Mouse (Mus musculus) heart, embryonic 16.5 days (tissue): ENCODE measurements around the gene Tmtc1. TPM values are rescaled to one million over a fixed set of nuclear protein-coding genes. Genes with fewer than 3 reads are reported as not detected.

Experiments
- ATAC-seq: fragments of 200-750 bp; cut with Nextera tagmentation; replicated peaks from 2 replicates; pipeline ENCODE4 v1.8.0; 2017; ENCODE audit warnings: moderate number of reproducible peaks; ENCODE audit not compliant: insufficient read depth, low FRiP score; ENCODE audit errors: extremely low read depth
- H3K27ac ChIP-seq: fragments of 300-500 bp; sonication (generic); 2 replicates; pipeline ENCODE4 v1.5.1; 2014; ENCODE audit warnings: mild to moderate bottlenecking, low read length, control low read depth, moderate library complexity
- H3K27me3 ChIP-seq: fragments of 300-500 bp; sonication (generic); 2 replicates; pipeline ENCODE4 v1.6.1; 2014; ENCODE audit warnings: low read length, mixed read lengths; ENCODE audit not compliant: control insufficient read depth, insufficient read depth
- H3K36me3 ChIP-seq: fragments of 300-500 bp; sonication (generic); 2 replicates; pipeline ENCODE4 v1.6.1; 2014; ENCODE audit not compliant: control insufficient read depth, insufficient read depth
- H3K4me1 ChIP-seq: fragments of 300-500 bp; sonication (generic); 2 replicates; pipeline ENCODE4 v1.6.1; 2014; ENCODE audit warnings: low read length, mixed read lengths; ENCODE audit not compliant: control insufficient read depth, insufficient read depth
- H3K4me2 ChIP-seq: fragments of 300-500 bp; sonication (generic); 2 replicates; pipeline ENCODE4 v1.6.1; 2014; ENCODE audit warnings: low read depth, mild to moderate bottlenecking, control low read depth, low read length
- H3K4me3 ChIP-seq: fragments of 300-500 bp; sonication (generic); 2 replicates; pipeline ENCODE4 v1.5.1; 2014; ENCODE audit warnings: mild to moderate bottlenecking, control low read depth, low read length
- H3K9ac ChIP-seq: fragments of 300-500 bp; sonication (generic); 2 replicates; pipeline ENCODE4 v1.6.1; 2014; ENCODE audit warnings: low read length, control low read depth
- H3K9me3 ChIP-seq: fragments of 300-500 bp; sonication (generic); replicated peaks from 2 replicates; pipeline ENCODE4 v1.6.1; 2016; ENCODE audit warnings: low read length; ENCODE audit not compliant: control insufficient read depth
- WGBS: fragments of 180-500 bp; shearing (Covaris S2); extraction: QIAGEN DNeasy Blood & Tissue Kit; methylation state at CpG from one replicate; pipeline ENCODE4 v1.1.7; 2014; 5-methylcytosine and 5-hydroxymethylcytosine counted together
- polyA plus RNA-seq: library from polyadenylated mRNA; unstranded; fragments of >200 nt; fragmentation: Nextera tagmentation; extraction: Ambion mirVana; gene quantifications from 2 replicates; pipeline ENCODE4 v1.2.1, GENCODE M21; 2015

The Tmtc1 gene
- polyA plus RNA-seq, 1 experiment from 2014 or later, result 1.7 TPM

- Histone ChIP-seq H3K4me2 (no peak overlapping the region), H3K4me3 (no peak overlapping the region), H3K9ac (no peak overlapping the region), H3K4me1 (no peaks in the 10 kb centered on the region; the same call in 1 of the 2 replicates), H3K9me3 (no peaks in the 10 kb centered on the region), H3K27ac (no peak overlapping the region), H3K27me3 (no peaks in the 10 kb centered on the region), H3K36me3 (no peaks in the 10 kb centered on the region)
- ATAC-seq, result no peak
Observed at GRCm38 (mm10) chr6:148329976-148330375, 114.2 kb downstream of the Tmtc1 start.

- WGBS, result 61% methylated on average over 2 of the region's 2 CpGs
- no peak for ATAC-seq
- no peak overlapping the region for H3K4me3 ChIP-seq
- H3K4me1 ChIP-seq, result no peaks in the 10 kb centered on the region; the same call in 1 of the 2 replicates
- H3K27me3 ChIP-seq, result no peaks in the 10 kb centered on the region
- no peak overlapping the region for H3K9ac ChIP-seq
- no peaks in the 10 kb centered on the region for H3K36me3 ChIP-seq
- no peaks in the 10 kb centered on the region for H3K9me3 ChIP-seq
- no peak overlapping the region for H3K4me2 ChIP-seq
- 0 out of 2 replicates have a peak overlapping the region, but pooled peaks have one; percentile 8 for H3K27ac ChIP-seq
Observed at GRCm38 (mm10) chr6:148328928-148329327, 115.3 kb downstream of the Tmtc1 start.

GRCm38 (mm10) chr6:148328130-148328529 lies 116.1 kb downstream of the Tmtc1 start:
- Histone ChIP-seq H3K36me3 (no peaks in the 10 kb centered on the region), H3K27me3 (no peaks in the 10 kb centered on the region)
- WGBS, result 52% methylated on average over 6 of the region's 6 CpGs

GRCm38 (mm10) chr6:148318736-148319135 lies 125.5 kb downstream of the Tmtc1 start:
- no peak overlapping the region for H3K4me3 ChIP-seq
- H3K9ac ChIP-seq, result no peak overlapping the region
- no peaks in the 10 kb centered on the region for H3K36me3 ChIP-seq
- peaks cover 13% of the 10 kb centered on the region for H3K4me1 ChIP-seq
- no peak for ATAC-seq
- H3K4me2 ChIP-seq, result no peak overlapping the region
- no peaks in the 10 kb centered on the region for H3K9me3 ChIP-seq
- no peaks in the 10 kb centered on the region for H3K27me3 ChIP-seq
- H3K27ac ChIP-seq, result no peak overlapping the region

More at GRCm38 (mm10) chr6:148328130-148328529, 116.1 kb downstream of the Tmtc1 start:
- no peak overlapping the region for H3K27ac ChIP-seq
- H3K4me1 ChIP-seq, result no peaks in the 10 kb centered on the region; the same call in 1 of the 2 replicates
- no peak for ATAC-seq
- H3K9me3 ChIP-seq, result no peaks in the 10 kb centered on the region
- H3K9ac ChIP-seq, result no peak overlapping the region
- no peak overlapping the region for H3K4me3 ChIP-seq
- H3K4me2 ChIP-seq, result no peak overlapping the region

GRCm38 (mm10) chr6:148315571-148316080 lies 128.6 kb downstream of the Tmtc1 start:
- no peaks in the 10 kb centered on the region for H3K36me3 ChIP-seq
- no peak overlapping the region for H3K9ac ChIP-seq
- H3K4me2 ChIP-seq, result no peak overlapping the region
- H3K27me3 ChIP-seq, result no peaks in the 10 kb centered on the region
- no peak for ATAC-seq
- H3K27ac ChIP-seq, result no peak overlapping the region
- H3K4me1 ChIP-seq, result peaks cover 13% of the 10 kb centered on the region
- no peak overlapping the region for H3K4me3 ChIP-seq
- no peaks in the 10 kb centered on the region for H3K9me3 ChIP-seq
- 79% methylated on average over 5 of the region's 5 CpGs for WGBS

GRCm38 (mm10) chr6:148315106-148315505 lies 129.1 kb downstream of the Tmtc1 start:
- H3K27me3 ChIP-seq, result no peaks in the 10 kb centered on the region
- H3K9me3 ChIP-seq, result no peaks in the 10 kb centered on the region
- H3K4me2 ChIP-seq, result no peak overlapping the region
- no peak overlapping the region for H3K4me3 ChIP-seq
- peaks cover 13% of the 10 kb centered on the region for H3K4me1 ChIP-seq
- H3K27ac ChIP-seq, result no peak overlapping the region
- no peak for ATAC-seq
- H3K36me3 ChIP-seq, result no peaks in the 10 kb centered on the region
- H3K9ac ChIP-seq, result no peak overlapping the region

- no peaks in the 10 kb centered on the region for H3K9me3 ChIP-seq
- no peak for ATAC-seq
- no peak overlapping the region for H3K4me3 ChIP-seq
- H3K36me3 ChIP-seq, result no peaks in the 10 kb centered on the region
- no peaks in the 10 kb centered on the region for H3K27me3 ChIP-seq
- no peak overlapping the region for H3K4me2 ChIP-seq
- no peak overlapping the region for H3K27ac ChIP-seq
- WGBS, result 32% methylated on average over 2 of the region's 2 CpGs
- no peak overlapping the region for H3K9ac ChIP-seq
- H3K4me1 ChIP-seq, result no peaks in the 10 kb centered on the region
Observed at GRCm38 (mm10) chr6:148310981-148311380, 133.2 kb downstream of the Tmtc1 start.

- Histone ChIP-seq H3K36me3 (no peaks in the 10 kb centered on the region), H3K4me2 (no peak overlapping the region), H3K4me1 (no peaks in the 10 kb centered on the region), H3K27ac (no peak overlapping the region), H3K9me3 (no peaks in the 10 kb centered on the region), H3K9ac (no peak overlapping the region), H3K4me3 (no peak overlapping the region), H3K27me3 (no peaks in the 10 kb centered on the region)
- ATAC-seq, result no peak
- 98% methylated on average over 5 of the region's 5 CpGs for WGBS
Observed at GRCm38 (mm10) chr6:148305821-148306220, 138.4 kb downstream of the Tmtc1 start.

GRCm38 (mm10) chr6:148305191-148305590 lies 139.0 kb downstream of the Tmtc1 start:
- 70% methylated on average over 3 of the region's 3 CpGs for WGBS
- H3K9ac ChIP-seq, result no peak overlapping the region
- H3K36me3 ChIP-seq, result no peaks in the 10 kb centered on the region
- ATAC-seq, result no peak
- H3K4me2 ChIP-seq, result no peak overlapping the region
- no peaks in the 10 kb centered on the region for H3K9me3 ChIP-seq
- H3K4me1 ChIP-seq, result no peaks in the 10 kb centered on the region
- H3K27ac ChIP-seq, result no peak overlapping the region
- no peak overlapping the region for H3K4me3 ChIP-seq
- no peaks in the 10 kb centered on the region for H3K27me3 ChIP-seq
